Mouse (Mus musculus): ENCODE data around the gene Tnrc6c.

The Tnrc6c gene

DNA sequence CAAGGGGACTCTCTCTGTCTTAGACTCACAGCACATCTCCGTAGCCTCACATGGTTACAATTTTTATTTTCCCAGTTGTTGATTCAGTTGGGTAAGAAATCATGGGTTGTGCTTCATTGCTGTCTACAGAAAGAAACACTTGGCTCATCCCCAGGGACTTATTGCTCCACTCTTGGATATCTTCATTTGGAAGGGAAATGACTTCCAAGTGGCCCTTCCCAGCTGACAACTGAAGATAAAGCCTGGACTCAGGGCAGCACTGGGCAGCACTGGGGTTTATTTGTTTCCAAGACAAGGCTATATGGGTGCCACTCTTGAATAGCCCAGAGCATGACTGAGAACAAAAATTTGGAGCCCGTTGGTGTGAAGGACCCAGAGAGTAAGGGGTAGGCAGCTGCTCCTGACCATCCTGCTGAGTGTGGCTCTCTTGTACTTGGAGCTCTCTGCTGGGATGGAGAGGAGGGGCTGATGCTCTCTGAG, 56.8 kb downstream of the Tnrc6c start:
- TF ChIP-seq NANOG (IDR thresholded peaks at IDR 0.05; ENCODE audit: borderline replicate concordance, low read length) (no peak), CTCF (conservative IDR thresholded peaks at IDR 0.05; ENCODE audit: low read length) (no peak), POU5F1 (IDR thresholded peaks at IDR 0.05; ENCODE audit: borderline replicate concordance, low read length) (no peak)
- Histone ChIP-seq H3K36me3 (ENCODE audit: insufficient read depth, low read length) (peaks cover 72% of the 10 kb centered on the region), H3K9me3 (ENCODE audit: low read length) (no peaks in the 10 kb centered on the region), H3K4me3 (replicated peaks; ENCODE audit: low read length) (no peak overlapping the region), H3K27me3 (ENCODE audit: insufficient read depth, low read length) (no peaks in the 10 kb centered on the region), H3K4me1 (replicated peaks; ENCODE audit: low read depth, low read length) (peaks cover 33% of the 10 kb centered on the region)

GRCm38 (mm10) chr11:117712065-117712464, 58.0 kb downstream of the Tnrc6c start:
- H3K9me3 ChIP-seq (ENCODE audit: low read length): no peaks in the 10 kb centered on the region
- no peak overlapping the region for H3K4me3 ChIP-seq (replicated peaks; ENCODE audit: low read length)
- no peaks in the 10 kb centered on the region for H3K27me3 ChIP-seq (ENCODE audit: insufficient read depth, low read length)
- H3K4me1 ChIP-seq (replicated peaks; ENCODE audit: low read depth, low read length): peaks cover 21% of the 10 kb centered on the region
- peaks cover 72% of the 10 kb centered on the region for H3K36me3 ChIP-seq (ENCODE audit: insufficient read depth, low read length)
- no peak for TF ChIP-seq NANOG (IDR thresholded peaks at IDR 0.05; ENCODE audit: borderline replicate concordance, low read length)
- no peak for TF ChIP-seq CTCF (conservative IDR thresholded peaks at IDR 0.05; ENCODE audit: low read length)
- no peak for TF ChIP-seq POU5F1 (IDR thresholded peaks at IDR 0.05; ENCODE audit: borderline replicate concordance, low read length)

DNA sequence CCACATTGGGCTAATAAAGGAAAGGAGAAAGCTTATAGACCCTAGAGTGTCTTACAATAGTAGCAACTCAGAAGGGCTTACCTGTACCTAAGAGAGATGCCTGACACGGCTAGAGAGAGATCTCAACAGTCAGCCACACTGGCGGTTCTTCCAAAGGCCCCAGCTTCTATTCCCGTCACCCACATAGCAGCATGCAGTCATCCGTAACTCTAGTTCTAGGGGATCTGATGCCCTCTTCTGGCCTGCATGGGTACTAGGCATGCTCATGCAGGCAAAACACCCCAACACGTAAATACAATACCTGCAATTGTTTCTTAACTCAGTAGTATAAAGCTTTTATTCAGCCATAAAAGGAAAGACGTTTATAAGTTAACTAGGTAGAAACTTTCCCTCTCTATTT, 59.3 kb downstream of the Tnrc6c start:
- peaks cover 73% of the 10 kb centered on the region for H3K36me3 ChIP-seq (ENCODE audit: insufficient read depth, low read length)
- TF ChIP-seq CTCF (conservative IDR thresholded peaks at IDR 0.05; ENCODE audit: low read length): peak; percentile 45
- no peak for TF ChIP-seq NANOG (IDR thresholded peaks at IDR 0.05; ENCODE audit: borderline replicate concordance, low read length)
- H3K27me3 ChIP-seq (ENCODE audit: insufficient read depth, low read length): no peaks in the 10 kb centered on the region
- peaks cover 8% of the 10 kb centered on the region for H3K4me1 ChIP-seq (replicated peaks; ENCODE audit: low read depth, low read length)
- no peak overlapping the region for H3K4me3 ChIP-seq (replicated peaks; ENCODE audit: low read length)
- H3K9me3 ChIP-seq (ENCODE audit: low read length): no peaks in the 10 kb centered on the region

DNA sequence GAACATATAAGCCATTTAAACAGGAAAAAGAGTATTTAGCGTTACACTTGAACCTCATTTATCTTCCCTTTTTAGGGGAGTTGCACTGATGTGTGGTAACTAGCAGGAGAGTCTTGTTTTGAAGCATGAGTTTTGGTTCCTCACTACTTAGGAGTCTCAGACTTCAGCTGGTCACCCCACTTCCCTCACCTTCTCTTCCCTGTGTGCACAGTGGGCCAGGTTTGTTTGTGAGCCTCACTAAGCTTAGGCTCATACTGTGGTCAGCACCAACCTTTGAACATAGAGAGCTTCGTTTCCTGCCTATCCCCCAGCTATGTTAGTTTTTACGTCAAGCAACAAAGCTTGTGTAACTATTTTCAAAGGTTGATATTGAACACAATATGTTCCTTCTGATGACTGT, 64.7 kb downstream of the Tnrc6c start:
- H3K27me3 ChIP-seq (ENCODE audit: insufficient read depth, low read length): no peaks in the 10 kb centered on the region
- H3K36me3 ChIP-seq (ENCODE audit: insufficient read depth, low read length): peaks cover 95% of the 10 kb centered on the region
- no peak overlapping the region for H3K4me3 ChIP-seq (replicated peaks; ENCODE audit: low read length)
- TF ChIP-seq NANOG (IDR thresholded peaks at IDR 0.05; ENCODE audit: borderline replicate concordance, low read length) (no peak), POU5F1 (IDR thresholded peaks at IDR 0.05; ENCODE audit: borderline replicate concordance, low read length) (no peak), CTCF (conservative IDR thresholded peaks at IDR 0.05; ENCODE audit: low read length) (no peak)
- H3K9me3 ChIP-seq (ENCODE audit: low read length): no peaks in the 10 kb centered on the region
- H3K4me1 ChIP-seq (replicated peaks; ENCODE audit: low read depth, low read length): peaks cover 10% of the 10 kb centered on the region

- H3K36me3 ChIP-seq (ENCODE audit: insufficient read depth, low read length): peaks cover 75% of the 10 kb centered on the region
- no peaks in the 10 kb centered on the region for H3K27me3 ChIP-seq (ENCODE audit: insufficient read depth, low read length)
- TF ChIP-seq NANOG (IDR thresholded peaks at IDR 0.05; ENCODE audit: borderline replicate concordance, low read length): no peak
- TF ChIP-seq POU5F1 (IDR thresholded peaks at IDR 0.05; ENCODE audit: borderline replicate concordance, low read length): no peak
- no peak for TF ChIP-seq CTCF (conservative IDR thresholded peaks at IDR 0.05; ENCODE audit: low read length)
- H3K4me3 ChIP-seq (replicated peaks; ENCODE audit: low read length): no peak overlapping the region
- H3K9me3 ChIP-seq (ENCODE audit: low read length): no peaks in the 10 kb centered on the region
- H3K4me1 ChIP-seq (replicated peaks; ENCODE audit: low read depth, low read length): peaks cover 8% of the 10 kb centered on the region
These were observed 70.7 kb downstream of the Tnrc6c start for GRCm38 (mm10) chr11:117724604-117725301.

- no peak for TF ChIP-seq CTCF (conservative IDR thresholded peaks at IDR 0.05; ENCODE audit: low read length)
- H3K36me3 ChIP-seq (ENCODE audit: insufficient read depth, low read length): peaks cover 63% of the 10 kb centered on the region
- H3K4me1 ChIP-seq (replicated peaks; ENCODE audit: low read depth, low read length): peaks cover 16% of the 10 kb centered on the region
- H3K4me3 ChIP-seq (replicated peaks; ENCODE audit: low read length): no peak overlapping the region
- H3K9me3 ChIP-seq (ENCODE audit: low read length): no peaks in the 10 kb centered on the region
- H3K27me3 ChIP-seq (ENCODE audit: insufficient read depth, low read length): no peaks in the 10 kb centered on the region
These were observed 72.9 kb downstream of the Tnrc6c start for GRCm38 (mm10) chr11:117727031-117727430.

DNA sequence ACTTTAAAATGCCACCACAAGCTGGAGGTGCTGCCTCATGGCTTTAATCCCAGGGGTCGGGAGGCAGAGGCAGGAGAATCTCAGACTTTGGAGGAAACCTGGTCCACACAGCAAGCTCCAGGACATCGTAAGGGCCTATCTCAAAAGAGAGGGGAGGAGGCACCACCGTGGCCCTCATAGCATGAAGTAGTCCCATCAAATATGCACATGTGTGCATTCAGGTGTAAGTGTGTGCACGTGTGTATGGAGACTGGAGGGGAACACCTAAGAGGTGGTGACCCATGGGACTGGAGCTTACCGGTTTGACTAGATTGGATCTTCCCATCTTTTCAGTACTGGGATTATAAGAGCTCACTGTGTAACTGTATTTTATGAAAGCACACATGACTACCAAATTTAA, 74.2 kb downstream of the Tnrc6c start:
- Histone ChIP-seq H3K27me3 (ENCODE audit: insufficient read depth, low read length) (no peaks in the 10 kb centered on the region), H3K36me3 (ENCODE audit: insufficient read depth, low read length) (peaks cover 61% of the 10 kb centered on the region), H3K4me3 (replicated peaks; ENCODE audit: low read length) (no peak overlapping the region), H3K4me1 (replicated peaks; ENCODE audit: low read depth, low read length) (peaks cover 24% of the 10 kb centered on the region), H3K9me3 (ENCODE audit: low read length) (no peaks in the 10 kb centered on the region)
- TF ChIP-seq NANOG (IDR thresholded peaks at IDR 0.05; ENCODE audit: borderline replicate concordance, low read length): no peak

DNA sequence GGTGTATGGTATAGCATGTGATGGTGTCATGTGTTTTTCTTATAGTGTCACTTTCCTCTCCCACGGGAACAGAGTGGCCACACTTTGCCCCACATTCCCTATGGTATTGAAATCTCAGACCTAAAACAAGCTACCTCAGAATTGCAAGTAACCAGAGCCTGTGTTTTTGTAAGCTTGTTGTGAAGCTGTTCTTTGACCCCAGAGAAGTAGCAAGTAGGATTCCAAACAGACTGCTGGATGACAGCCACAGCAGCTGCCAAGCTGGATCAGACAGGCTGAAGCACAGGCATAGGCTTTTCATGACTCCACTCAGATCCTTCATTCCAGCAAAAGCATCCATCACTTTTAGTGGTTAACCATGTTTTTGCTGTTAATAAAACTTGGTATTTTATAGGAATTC, 74.8 kb downstream of the Tnrc6c start:
- TF ChIP-seq NANOG (IDR thresholded peaks at IDR 0.05; ENCODE audit: borderline replicate concordance, low read length) (no peak), CTCF (conservative IDR thresholded peaks at IDR 0.05; ENCODE audit: low read length) (no peak), POU5F1 (IDR thresholded peaks at IDR 0.05; ENCODE audit: borderline replicate concordance, low read length) (no peak)
- no peak overlapping the region for H3K4me3 ChIP-seq (replicated peaks; ENCODE audit: low read length)
- H3K27me3 ChIP-seq (ENCODE audit: insufficient read depth, low read length): no peaks in the 10 kb centered on the region
- peaks cover 29% of the 10 kb centered on the region for H3K4me1 ChIP-seq (replicated peaks; ENCODE audit: low read depth, low read length)
- H3K36me3 ChIP-seq (ENCODE audit: insufficient read depth, low read length): peaks cover 61% of the 10 kb centered on the region
- no peaks in the 10 kb centered on the region for H3K9me3 ChIP-seq (ENCODE audit: low read length)

GRCm38 (mm10) chr11:117729341-117729740, 75.3 kb downstream of the Tnrc6c start:
- no peaks in the 10 kb centered on the region for H3K9me3 ChIP-seq (ENCODE audit: low read length)
- H3K27me3 ChIP-seq (ENCODE audit: insufficient read depth, low read length): no peaks in the 10 kb centered on the region
- H3K36me3 ChIP-seq (ENCODE audit: insufficient read depth, low read length): peaks cover 61% of the 10 kb centered on the region
- H3K4me3 ChIP-seq (replicated peaks; ENCODE audit: low read length): no peak overlapping the region
- H3K4me1 ChIP-seq (replicated peaks; ENCODE audit: low read depth, low read length): peaks cover 29% of the 10 kb centered on the region
- TF ChIP-seq NANOG (IDR thresholded peaks at IDR 0.05; ENCODE audit: borderline replicate concordance, low read length) (no peak), POU5F1 (IDR thresholded peaks at IDR 0.05; ENCODE audit: borderline replicate concordance, low read length) (no peak), CTCF (conservative IDR thresholded peaks at IDR 0.05; ENCODE audit: low read length) (no peak)
